Mouse (Mus musculus): ENCODE data around the gene Kcnma1.

DNA sequence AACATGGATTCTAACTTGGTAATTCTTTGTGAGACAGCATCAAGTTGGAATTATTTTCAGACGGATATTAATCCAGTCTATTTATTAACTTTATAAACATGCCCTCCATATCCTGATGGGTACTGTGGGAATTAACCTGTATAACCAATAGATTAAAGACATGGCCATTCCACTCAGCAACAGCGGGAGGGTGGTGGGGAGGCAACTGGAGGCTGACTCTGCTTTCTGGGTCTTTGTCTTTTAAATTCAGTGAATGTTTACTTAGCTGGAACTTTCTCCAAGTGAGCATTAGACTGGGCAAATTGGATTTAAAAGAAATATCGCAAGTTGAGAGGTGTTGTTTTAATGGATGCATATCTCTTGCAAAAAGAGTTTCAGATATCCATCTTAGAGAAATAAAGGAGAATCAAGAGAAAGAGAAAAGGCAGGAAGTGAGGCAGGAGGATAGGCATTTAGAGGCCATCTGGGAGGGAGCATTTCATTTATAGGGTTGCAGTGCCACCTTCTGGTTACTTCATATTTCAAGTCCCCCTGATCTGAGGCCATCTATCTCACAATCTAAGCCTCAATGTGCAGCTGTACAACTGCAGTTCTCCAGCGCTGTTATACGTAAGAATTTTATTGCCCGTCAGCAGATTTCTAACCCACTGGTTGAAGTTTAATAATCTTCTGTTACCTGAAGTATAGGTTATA, 613.4 kb downstream of the Kcnma1 start:
- TF ChIP-seq POLR2A (IDR thresholded peaks at IDR 0.05; ENCODE audit: low read depth, low read length), result no peak
- peak; percentile 44 for TF ChIP-seq CTCF (conservative IDR thresholded peaks at IDR 0.05; ENCODE audit: insufficient read depth, insufficient read length, low read depth, low read length)
